Mouse (Mus musculus) thymus, adult 2 months (tissue): ENCODE data around the gene Gde1. TPM values are rescaled to one million over a fixed set of nuclear protein-coding genes. Genes with fewer than 3 reads are reported as not detected.

Experiments used
- DNase-seq: peaks from one replicate; pipeline ENCODE4 v3.0.0; 2021
- H3K27ac ChIP-seq: fragments of 200-500 bp; 2 replicates; pipeline ENCODE4 v1.5.1; 2012; ENCODE audit warnings: low read length, control low read depth; ENCODE audit not compliant: control insufficient read depth, insufficient read depth
- H3K27me3 ChIP-seq: fragments of 200-500 bp; 2 replicates; pipeline ENCODE4 v1.6.1; 2012; ENCODE audit warnings: mild to moderate bottlenecking, low read length, moderate library complexity, mixed read lengths; ENCODE audit not compliant: control insufficient read depth, insufficient read depth
- H3K36me3 ChIP-seq: fragments of 200-500 bp; 2 replicates; pipeline ENCODE4 v1.6.1; 2012; ENCODE audit warnings: mild to moderate bottlenecking, low read length, moderate library complexity; ENCODE audit not compliant: control insufficient read depth, insufficient read depth
- H3K4me1 ChIP-seq: fragments of 200-500 bp; replicated peaks from 2 replicates; pipeline ENCODE4 v1.6.1; 2012; ENCODE audit warnings: low read length; ENCODE audit not compliant: control insufficient read depth, insufficient read depth
- H3K4me3 ChIP-seq: fragments of 200-500 bp; 2 replicates; pipeline ENCODE4 v1.5.1; 2012; ENCODE audit warnings: mild to moderate bottlenecking, low read length, control low read depth, moderate library complexity; ENCODE audit not compliant: control insufficient read depth, insufficient read depth
- CTCF ChIP-seq: fragments of 200-500 bp; IDR thresholded peaks from 2 replicates; pipeline ENCODE4 v1.5.1; 2012; ENCODE audit warnings: mild to moderate bottlenecking, control low read depth, low read length, moderate library complexity, borderline replicate concordance; ENCODE audit not compliant: control insufficient read depth, poor library complexity, insufficient read depth; ENCODE audit errors: extremely low read depth
- POLR2A ChIP-seq: fragments of 200-500 bp; IDR thresholded peaks from 2 replicates; pipeline ENCODE4 v1.6.1; 2012; ENCODE audit warnings: mild to moderate bottlenecking, low read length, control low read depth, moderate library complexity; ENCODE audit not compliant: control insufficient read depth, poor library complexity, insufficient read depth; ENCODE audit errors: extremely low read depth
- WGBS: fragments of 180-500 bp; shearing (Covaris S2); methylation state at CpG from one replicate; pipeline ENCODE4 v1.1.7; 2018; 5-methylcytosine and 5-hydroxymethylcytosine counted together
- polyA plus RNA-seq: library from polyadenylated mRNA; depleted of rRNA; stranded (reverse); fragments of >200 nt; gene quantifications from 2 replicates; pipeline ENCODE4 v1.2.3, GENCODE M21; 2012

Gde1 gene
- polyA plus RNA-seq, 1 experiment = 163 TPM

- 87% methylated on average over 4 of the region's 4 CpGs for WGBS
- TF ChIP-seq CTCF = no peak
- TF ChIP-seq POLR2A = no peak
Observed at GRCm38 (mm10) chr7:118708002-118708401, 2.4 kb upstream of the Gde1 start.

GRCm38 (mm10) chr7:118707216-118707615 lies 1.6 kb upstream of the Gde1 start:
- peaks cover 7% of the 10 kb centered on the region; the same call in 1 of the 2 replicates for H3K4me1 ChIP-seq
- 93% methylated on average over 2 of the region's 2 CpGs for WGBS
- no peak overlapping the region for H3K4me3 ChIP-seq
- no peak overlapping the region for H3K27ac ChIP-seq
- TF ChIP-seq POLR2A (no peak), CTCF (no peak)
- H3K27me3 ChIP-seq = no peaks in the 10 kb centered on the region
- H3K36me3 ChIP-seq = no peaks in the 10 kb centered on the region
- no peak for DNase-seq

More at GRCm38 (mm10) chr7:118708002-118708401, 2.4 kb upstream of the Gde1 start:
- Histone ChIP-seq H3K27me3 (no peaks in the 10 kb centered on the region), H3K4me1 (peaks cover 9% of the 10 kb centered on the region; the same call in 1 of the 2 replicates), H3K36me3 (no peaks in the 10 kb centered on the region), H3K4me3 (no peak overlapping the region), H3K27ac (no peak overlapping the region)
- DNase-seq = no peak

- TF ChIP-seq POLR2A (no peak), CTCF (no peak)
- H3K4me1 ChIP-seq = peaks cover 7% of the 10 kb centered on the region; the same call in 1 of the 2 replicates
- no peaks in the 10 kb centered on the region for H3K27me3 ChIP-seq
- DNase-seq = no peak
- no peak overlapping the region for H3K4me3 ChIP-seq
- WGBS = 95% methylated on average over 5 of the region's 5 CpGs
- H3K36me3 ChIP-seq = no peaks in the 10 kb centered on the region
- no peak overlapping the region for H3K27ac ChIP-seq
Observed at GRCm38 (mm10) chr7:118706488-118706887, 910 bp upstream of the Gde1 start.

GRCm38 (mm10) chr7:118706051-118706450 lies 473 bp upstream of the Gde1 start:
- 80% methylated on average over 6 of the region's 6 CpGs for WGBS
- no peaks in the 10 kb centered on the region for H3K27me3 ChIP-seq
- no peak overlapping the region for H3K4me3 ChIP-seq
- no peak for TF ChIP-seq CTCF
- no peak for TF ChIP-seq POLR2A
- no peak overlapping the region for H3K27ac ChIP-seq
- H3K36me3 ChIP-seq = no peaks in the 10 kb centered on the region
- H3K4me1 ChIP-seq = peaks cover 7% of the 10 kb centered on the region; the same call in 1 of the 2 replicates
- DNase-seq = no peak

GRCm38 (mm10) chr7:118704001-118704850 lies 1.4 kb downstream of the Gde1 start:
- H3K4me1 ChIP-seq = peaks cover 7% of the 10 kb centered on the region; the same call in 1 of the 2 replicates
- no peak for DNase-seq
- no peaks in the 10 kb centered on the region for H3K27me3 ChIP-seq
- no peaks in the 10 kb centered on the region for H3K36me3 ChIP-seq
- TF ChIP-seq CTCF (no peak), POLR2A (no peak)
- WGBS = 82% methylated on average over 9 of the region's 9 CpGs
- H3K27ac ChIP-seq = no peak overlapping the region
- H3K4me3 ChIP-seq = no peak overlapping the region

GRCm38 (mm10) chr7:118703144-118703561 lies 2.4 kb downstream of the Gde1 start:
- Histone ChIP-seq H3K4me1 (peaks cover 7% of the 10 kb centered on the region; the same call in 1 of the 2 replicates), H3K27me3 (no peaks in the 10 kb centered on the region), H3K36me3 (0 out of 2 replicates have a peak, but pooled peaks cover 5% of the 10 kb centered on the region), H3K4me3 (no peak overlapping the region), H3K27ac (no peak overlapping the region)
- 88% methylated on average over 15 of the region's 15 CpGs for WGBS
- no peak for DNase-seq
- TF ChIP-seq POLR2A (no peak), CTCF (no peak)
